Mouse (Mus musculus) brown adipose tissue, adult 24 weeks (tissue): ENCODE results near the gene Mprip. TPM values are rescaled to one million over a fixed set of nuclear protein-coding genes. Genes with fewer than 3 reads are reported as not detected.

Experiments used
- H3K27ac ChIP-seq: fragments of 200-500 bp; replicated peaks from 2 replicates; pipeline ENCODE4 v1.5.1; 2012; ENCODE audit warnings: low read depth, mild to moderate bottlenecking, low read length
- H3K4me1 ChIP-seq: fragments of 200-500 bp; 2 replicates; pipeline ENCODE4 v1.6.1; 2012; ENCODE audit warnings: low read length, mixed read lengths; ENCODE audit not compliant: control insufficient read depth, insufficient read depth, insufficient read length
- H3K4me3 ChIP-seq: fragments of 200-500 bp; 2 replicates; pipeline ENCODE4 v1.5.1; 2012; ENCODE audit warnings: low read depth, mild to moderate bottlenecking, low read length, moderate library complexity; ENCODE audit not compliant: insufficient read depth
- polyA plus RNA-seq: library from polyadenylated mRNA; stranded (reverse); fragments of >200 nt; gene quantifications from 2 replicates; pipeline ENCODE4 v1.2.4, GENCODE M21; 2012; ENCODE audit not compliant: missing spikeins, insufficient read depth, insufficient read length

The Mprip gene
- polyA plus RNA-seq, 1 experiment, result 83.7 TPM

GRCm38 (mm10) chr11:59777259-59777658 lies 116.2 kb downstream of the Mprip start:
- H3K4me3 ChIP-seq, result no peak overlapping the region
- H3K27ac ChIP-seq, result no peak overlapping the region
- no peaks in the 10 kb centered on the region for H3K4me1 ChIP-seq

GRCm38 (mm10) chr11:59778181-59778873 lies 117.2 kb downstream of the Mprip start:
- Histone ChIP-seq H3K4me1 (no peaks in the 10 kb centered on the region), H3K4me3 (no peak overlapping the region), H3K27ac (no peak overlapping the region)

- Histone ChIP-seq H3K4me3 (no peak overlapping the region), H3K27ac (no peak overlapping the region), H3K4me1 (no peaks in the 10 kb centered on the region)
Measured at GRCm38 (mm10) chr11:59778874-59779223, 117.7 kb downstream of the Mprip start.

- Histone ChIP-seq H3K27ac (no peak overlapping the region), H3K4me3 (no peak overlapping the region), H3K4me1 (no peaks in the 10 kb centered on the region)
Measured at GRCm38 (mm10) chr11:59779406-59779805, 118.3 kb downstream of the Mprip start.

GRCm38 (mm10) chr11:59780241-59780640 lies 119.1 kb downstream of the Mprip start:
- H3K4me1 ChIP-seq, result no peaks in the 10 kb centered on the region
- H3K27ac ChIP-seq, result no peak overlapping the region
- H3K4me3 ChIP-seq, result no peak overlapping the region

GRCm38 (mm10) chr11:59782091-59782590 lies 121.0 kb downstream of the Mprip start:
- Histone ChIP-seq H3K27ac (no peak overlapping the region), H3K4me3 (no peak overlapping the region), H3K4me1 (no peaks in the 10 kb centered on the region)

GRCm38 (mm10) chr11:59783591-59783990 lies 122.5 kb downstream of the Mprip start:
- Histone ChIP-seq H3K4me3 (no peak overlapping the region), H3K27ac (no peak overlapping the region), H3K4me1 (no peaks in the 10 kb centered on the region; the same call in 1 of the 2 replicates)

- peak overlapping the region; percentile 59 for H3K4me3 ChIP-seq
- H3K4me1 ChIP-seq, result no peaks in the 10 kb centered on the region; the same call in 1 of the 2 replicates
- no peak overlapping the region for H3K27ac ChIP-seq
Measured at GRCm38 (mm10) chr11:59786444-59787198, 125.5 kb downstream of the Mprip start.

- no peak within 1 kb of the TSS for H3K27ac ChIP-seq
- no peaks in the 10 kb centered on the region; the same call in 1 of the 2 replicates for H3K4me1 ChIP-seq
- peak within 1 kb of the TSS; percentile 59 for H3K4me3 ChIP-seq
Measured at GRCm38 (mm10) chr11:59787199-59787781, 126.2 kb downstream of the Mprip start, which contains the start of gene Pld6. Gene Pld6 (minus strand): TSS chr11:59787645.

GRCm38 (mm10) chr11:59789311-59789710 lies 128.2 kb downstream of the Mprip start:
- no peak overlapping the region for H3K4me3 ChIP-seq
- H3K27ac ChIP-seq, result no peak overlapping the region
- no peaks in the 10 kb centered on the region; the same call in 1 of the 2 replicates for H3K4me1 ChIP-seq

GRCm38 (mm10) chr11:59793390-59793789 lies 132.3 kb downstream of the Mprip start:
- H3K27ac ChIP-seq, result no peak overlapping the region
- H3K4me1 ChIP-seq, result no peaks in the 10 kb centered on the region
- no peak overlapping the region for H3K4me3 ChIP-seq

GRCm38 (mm10) chr11:59800412-59800811 lies 139.3 kb downstream of the Mprip start:
- Histone ChIP-seq H3K4me1 (no peaks in the 10 kb centered on the region; the same call in 1 of the 2 replicates), H3K27ac (no peak overlapping the region), H3K4me3 (no peak overlapping the region)

GRCm38 (mm10) chr11:59801881-59802280 lies 140.8 kb downstream of the Mprip start:
- H3K4me1 ChIP-seq, result no peaks in the 10 kb centered on the region; the same call in 1 of the 2 replicates
- no peak overlapping the region for H3K4me3 ChIP-seq
- H3K27ac ChIP-seq, result no peak overlapping the region

GRCm38 (mm10) chr11:59803516-59803915 lies 142.4 kb downstream of the Mprip start:
- no peak overlapping the region for H3K4me3 ChIP-seq
- H3K27ac ChIP-seq, result no peak overlapping the region
- peaks cover 2% of the 10 kb centered on the region for H3K4me1 ChIP-seq

GRCm38 (mm10) chr11:59804409-59805110 lies 143.5 kb downstream of the Mprip start:
- Histone ChIP-seq H3K4me1 (peaks cover 5% of the 10 kb centered on the region), H3K27ac (peak overlapping the region; percentile 35), H3K4me3 (no peak overlapping the region)
